Mouse (Mus musculus) bone marrow, adult 2 months (tissue): ENCODE measurements at regions not wholly inside any gene's neighbourhood (a gene's known extent, or its start where the extent isn't known, plus 50 kb on each side); places are given as distances from the start of the nearest gene placed in this dataset.

Source experiments
- H3K27ac ChIP-seq: fragments of 200-500 bp; 2 replicates; pipeline ENCODE4 v1.5.1; 2012; ENCODE audit warnings: low read depth, mild to moderate bottlenecking, control low read depth, inconsistent platforms, low read length; ENCODE audit not compliant: control insufficient read depth, poor library complexity, insufficient read depth
- H3K4me1 ChIP-seq: fragments of 200-500 bp; 2 replicates; pipeline ENCODE4 v1.6.1; 2011; ENCODE audit warnings: low read length; ENCODE audit not compliant: control insufficient read depth, insufficient read depth
- H3K4me3 ChIP-seq: fragments of 200-500 bp; replicated peaks from 2 replicates; pipeline ENCODE3; 2011; ENCODE audit warnings: mild to moderate bottlenecking, low read depth, low read length, control low read depth; ENCODE audit not compliant: control insufficient read depth
- CTCF ChIP-seq: fragments of 200-500 bp; IDR thresholded peaks from 2 replicates; pipeline ENCODE4 v1.5.1; 2011; ENCODE audit warnings: low read length, control low read depth; ENCODE audit not compliant: control insufficient read depth, insufficient read depth
- POLR2A ChIP-seq: fragments of 200-500 bp; IDR thresholded peaks from 2 replicates; pipeline ENCODE4 v1.6.1; 2011; ENCODE audit warnings: low read depth, mild to moderate bottlenecking, control low read depth, low read length, borderline replicate concordance; ENCODE audit not compliant: control insufficient read depth
- WGBS: fragments of 180-500 bp; shearing (Covaris S2); methylation state at CpG from one replicate; pipeline ENCODE4 v1.1.7; 2018; 5-methylcytosine and 5-hydroxymethylcytosine counted together

DNA sequence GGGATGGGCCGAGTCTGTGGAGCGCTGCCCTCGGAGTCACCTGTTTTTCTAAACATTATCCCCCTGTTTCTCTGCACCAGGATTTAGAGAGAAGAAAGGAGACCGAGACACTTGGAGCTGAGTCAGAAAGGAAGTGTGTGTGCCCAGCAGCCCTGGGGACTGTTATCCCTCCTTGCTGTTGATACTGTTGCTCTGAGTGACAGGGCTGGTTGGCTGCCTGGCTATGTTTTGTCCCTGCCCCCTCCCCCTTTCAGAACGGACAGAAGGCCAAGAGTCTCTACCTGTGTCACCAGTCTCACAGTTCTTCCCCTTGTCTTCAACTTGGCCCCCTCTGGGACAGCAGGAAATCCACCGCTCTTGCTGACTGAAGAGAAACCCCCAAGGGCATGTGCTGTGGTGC is 93.4 kb upstream of the Zfp703 start:
- Histone ChIP-seq H3K4me1 (peaks cover 6% of the 10 kb centered on the region), H3K4me3 (no peak overlapping the region), H3K27ac (no peak overlapping the region)
- TF ChIP-seq POLR2A = no peak
- no peak for TF ChIP-seq CTCF
- 36% methylated on average over 6 of the region's 6 CpGs for WGBS

GRCm38 (mm10) chr8:26884350-26884749 is 92.8 kb upstream of the Zfp703 start:
- H3K27ac ChIP-seq = no peak overlapping the region
- peaks cover 6% of the 10 kb centered on the region for H3K4me1 ChIP-seq
- no peak for TF ChIP-seq POLR2A
- no peak for TF ChIP-seq CTCF
- no peak overlapping the region for H3K4me3 ChIP-seq
- WGBS = 74% methylated on average over 13 of the region's 13 CpGs

DNA sequence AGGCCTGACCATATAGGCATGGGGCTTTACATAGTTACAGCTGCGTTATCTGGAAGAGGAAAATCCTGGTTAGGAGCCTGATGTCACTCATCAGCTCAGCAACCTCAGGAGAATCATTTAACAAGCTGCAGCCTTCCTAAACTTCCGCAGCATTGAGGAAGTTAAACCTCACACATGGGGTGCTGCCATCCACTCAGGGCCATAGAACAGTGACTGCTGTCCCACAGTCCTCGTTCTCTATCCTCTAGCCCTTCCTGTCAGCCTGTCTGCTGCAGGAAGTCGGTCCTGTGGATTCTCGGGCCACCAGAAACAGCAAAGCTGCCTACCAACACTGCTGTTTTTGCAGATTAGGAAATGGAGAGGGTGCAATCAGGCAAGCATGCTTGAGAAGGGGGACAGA is 91.8 kb upstream of the Zfp703 start:
- peaks cover 6% of the 10 kb centered on the region for H3K4me1 ChIP-seq
- H3K27ac ChIP-seq = no peak overlapping the region
- 21% methylated on average over 5 of the region's 5 CpGs for WGBS
- no peak overlapping the region for H3K4me3 ChIP-seq
- TF ChIP-seq POLR2A = no peak
- no peak for TF ChIP-seq CTCF

GRCm38 (mm10) chr8:26886783-26887486 is 90.2 kb upstream of the Zfp703 start:
- TF ChIP-seq POLR2A = no peak
- no peak for TF ChIP-seq CTCF
- Histone ChIP-seq H3K4me3 (no peak overlapping the region), H3K4me1 (peaks cover 6% of the 10 kb centered on the region), H3K27ac (no peak overlapping the region)
- 62% methylated on average over 13 of the region's 13 CpGs for WGBS

- TF ChIP-seq CTCF (no peak), POLR2A (no peak)
- WGBS = 71% methylated on average over 5 of the region's 5 CpGs
- H3K4me3 ChIP-seq = no peak overlapping the region
- no peak overlapping the region for H3K27ac ChIP-seq
- peaks cover 6% of the 10 kb centered on the region for H3K4me1 ChIP-seq
These were observed 89.6 kb upstream of the Zfp703 start for GRCm38 (mm10) chr8:26887551-26887950.

GRCm38 (mm10) chr8:26888050-26888449 is 89.1 kb upstream of the Zfp703 start:
- no peak overlapping the region for H3K27ac ChIP-seq
- H3K4me3 ChIP-seq = no peak overlapping the region
- TF ChIP-seq POLR2A (no peak), CTCF (no peak)
- H3K4me1 ChIP-seq = peaks cover 6% of the 10 kb centered on the region
- WGBS = 20% methylated on average over 3 of the region's 3 CpGs

DNA sequence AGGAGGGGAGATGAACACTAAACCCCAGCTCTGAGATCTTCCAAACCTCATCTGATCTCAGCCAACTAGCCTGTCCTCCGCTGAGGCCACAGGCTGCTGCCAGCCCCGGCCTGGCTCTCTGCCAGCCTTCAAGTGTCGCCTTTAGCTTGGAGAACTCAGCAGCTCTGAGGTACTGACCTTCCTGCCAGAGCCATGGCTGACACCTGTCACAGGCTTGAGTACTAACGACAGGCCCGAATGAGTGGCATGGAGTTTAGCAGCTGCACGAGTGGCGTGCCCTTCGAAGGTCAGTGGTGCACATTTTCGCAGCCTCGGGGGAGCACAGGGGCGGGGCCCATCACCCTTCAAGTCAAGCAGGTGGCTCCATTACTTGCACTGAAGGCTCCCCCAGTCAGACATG is 85.2 kb upstream of the Zfp703 start:
- TF ChIP-seq CTCF (no peak), POLR2A (no peak)
- Histone ChIP-seq H3K4me3 (no peak overlapping the region), H3K27ac (peak overlapping the region; percentile 43), H3K4me1 (peaks cover 4% of the 10 kb centered on the region)
- WGBS = 40% methylated on average over 11 of the region's 11 CpGs

DNA sequence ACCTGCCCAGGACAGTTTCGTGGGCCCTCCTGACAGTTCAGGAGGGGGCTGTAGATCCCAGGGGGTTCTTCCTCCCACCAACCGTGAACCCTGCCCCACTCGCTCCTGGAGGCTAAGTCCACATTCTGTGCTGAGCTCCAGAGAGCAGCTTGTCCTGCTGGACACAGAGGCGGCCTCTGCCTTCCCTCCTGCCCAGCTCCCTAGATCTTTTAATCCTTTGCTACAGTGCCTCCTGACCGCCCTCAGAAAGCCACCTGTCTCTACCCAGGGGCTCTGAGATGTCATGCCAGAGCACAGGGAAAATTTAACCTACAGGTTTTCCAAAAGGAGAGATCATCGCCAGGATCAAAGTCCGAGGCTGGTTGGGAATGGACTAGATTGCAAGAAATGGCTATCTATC is 84.7 kb upstream of the Zfp703 start:
- Histone ChIP-seq H3K4me1 (peaks cover 2% of the 10 kb centered on the region; the same call in 1 of the 2 replicates), H3K4me3 (no peak overlapping the region), H3K27ac (peak overlapping the region; percentile 43)
- WGBS = 64% methylated on average over 7 of the region's 7 CpGs
- TF ChIP-seq POLR2A (no peak), CTCF (no peak)

DNA sequence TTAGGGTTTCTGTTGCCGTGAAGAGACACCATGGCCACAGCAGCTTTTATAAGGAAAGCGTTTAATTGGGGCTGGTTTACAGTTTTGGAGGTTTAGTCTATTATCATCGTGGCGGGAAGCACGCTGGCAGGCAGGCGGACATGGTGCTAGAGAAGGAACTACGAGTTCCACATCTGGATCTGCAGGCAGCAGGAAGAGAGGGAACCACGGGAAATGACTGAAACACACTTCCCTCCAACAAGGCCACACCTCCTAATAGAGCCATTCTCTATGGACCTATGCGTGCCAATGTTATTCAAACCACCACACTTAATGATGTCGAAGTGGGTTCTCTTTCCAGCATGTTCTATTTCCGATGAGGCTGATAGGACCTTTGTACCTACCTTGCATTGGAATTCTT is 81.3 kb upstream of the Zfp703 start:
- TF ChIP-seq POLR2A (no peak), CTCF (no peak)
- H3K4me3 ChIP-seq = no peak overlapping the region
- H3K27ac ChIP-seq = no peak overlapping the region
- WGBS = 40% methylated on average over 11 of the region's 11 CpGs
- no peaks in the 10 kb centered on the region for H3K4me1 ChIP-seq
